Mouse (Mus musculus) spleen, adult 2 months (tissue): ENCODE measurements around the gene Kat7.

Experiments
- CTCF ChIP-seq: fragments of 200-500 bp; IDR thresholded peaks from 2 replicates; pipeline ENCODE4 v1.5.1; 2011; ENCODE audit warnings: mild to moderate bottlenecking, inconsistent platforms; ENCODE audit not compliant: insufficient read depth, insufficient read length, insufficient replicate concordance; ENCODE audit errors: extremely low read depth
- POLR2A ChIP-seq: fragments of 200-500 bp; IDR thresholded peaks from 2 replicates; pipeline ENCODE4 v1.6.1; 2011; ENCODE audit warnings: low read depth, low read length, inconsistent platforms

DNA sequence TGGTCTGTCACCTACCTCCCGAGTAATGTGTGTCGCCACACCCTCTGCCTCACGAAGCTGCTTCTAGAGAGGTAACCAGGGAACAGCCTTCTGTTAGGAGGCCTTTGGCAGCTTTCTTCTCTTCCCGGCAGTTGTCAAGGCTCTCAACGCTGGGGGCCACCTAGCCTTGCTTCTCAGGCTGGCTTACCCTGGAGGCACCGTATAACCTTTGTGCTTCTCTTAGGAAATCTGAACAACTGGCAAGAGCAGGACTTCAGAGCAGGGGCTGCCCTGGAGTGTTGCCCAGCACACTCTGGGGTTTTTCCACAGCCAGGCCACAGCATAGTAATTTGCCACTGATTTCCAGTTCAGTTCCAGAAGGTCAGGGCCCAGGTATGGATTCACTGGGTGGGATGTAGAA, 40.2 kb upstream of the Kat7 start:
- no peak for TF ChIP-seq CTCF
- no peak for TF ChIP-seq POLR2A
